Mouse (Mus musculus) heart, postnatal 0 days (tissue): ENCODE measurements around the gene Topors. TPM values are rescaled to one million over a fixed set of nuclear protein-coding genes. Genes with fewer than 3 reads are reported as not detected.

Experiments
- ATAC-seq: fragments of 200-750 bp; cut with Nextera tagmentation; 2 replicates; pipeline ENCODE4 v1.8.0; 2017; ENCODE audit warnings: low read depth, moderate number of reproducible peaks, moderate library complexity; ENCODE audit not compliant: insufficient read depth
- DNase-seq: peaks from one replicate; pipeline ENCODE4 v3.0.0-alpha.2; 2016; ENCODE audit warnings: low spot score
- H3K27ac ChIP-seq: fragments of 300-500 bp; sonication (generic); 2 replicates; pipeline ENCODE4 v1.5.1; 2014; ENCODE audit warnings: low read depth, mild to moderate bottlenecking
- H3K27me3 ChIP-seq: fragments of 300-500 bp; sonication (generic); 2 replicates; pipeline ENCODE4 v1.6.1; 2014; ENCODE audit warnings: low read length, mixed read lengths; ENCODE audit not compliant: control insufficient read depth, insufficient read depth
- H3K36me3 ChIP-seq: fragments of 300-500 bp; sonication (generic); replicated peaks from 2 replicates; pipeline ENCODE4 v1.6.1; 2014; ENCODE audit warnings: low read length, mixed read lengths; ENCODE audit not compliant: control insufficient read depth, insufficient read depth
- H3K4me1 ChIP-seq: fragments of 300-500 bp; sonication (generic); 2 replicates; pipeline ENCODE4 v1.6.1; 2014; ENCODE audit warnings: antibody characterized with exemption; ENCODE audit not compliant: control insufficient read depth, insufficient read depth
- H3K4me2 ChIP-seq: fragments of 300-500 bp; sonication (generic); 2 replicates; pipeline ENCODE4 v1.6.1; 2014; ENCODE audit warnings: low read depth, mild to moderate bottlenecking, low read length, moderate library complexity
- H3K4me3 ChIP-seq: fragments of 300-500 bp; sonication (generic); 2 replicates; pipeline ENCODE4 v1.5.1; 2014; ENCODE audit warnings: low read depth, low read length
- H3K9ac ChIP-seq: fragments of 300-500 bp; sonication (generic); replicated peaks from 2 replicates; pipeline ENCODE4 v1.6.1; 2014; ENCODE audit warnings: low read depth, low read length, mixed read lengths
- H3K9me3 ChIP-seq: fragments of 300-500 bp; sonication (generic); replicated peaks from 2 replicates; pipeline ENCODE4 v1.6.1; 2016; ENCODE audit warnings: low read length; ENCODE audit not compliant: control insufficient read depth
- CTCF ChIP-seq: IDR thresholded peaks from 2 replicates; pipeline ENCODE4 v1.5.1; 2016; ENCODE audit warnings: antibody characterized with exemption, control low read depth, low read depth
- EP300 ChIP-seq: IDR thresholded peaks from 2 replicates; pipeline ENCODE4 v1.6.1; 2016; ENCODE audit warnings: antibody characterized with exemption, low read depth
- WGBS: fragments of 180-500 bp; shearing (Covaris S2); extraction: QIAGEN DNeasy Blood & Tissue Kit; methylation state at CpG from one replicate; pipeline ENCODE4 v1.1.7; 2014; 5-methylcytosine and 5-hydroxymethylcytosine counted together
- polyA plus RNA-seq: library from polyadenylated mRNA; unstranded; fragments of >200 nt; fragmentation: Nextera tagmentation; extraction: Ambion mirVana; gene quantifications from 2 replicates; pipeline ENCODE4 v1.2.1, GENCODE M21; 2015
- total RNA-seq: library from RNA; depleted of rRNA; stranded (reverse); fragments of >200 nt; gene quantifications from 2 replicates; pipeline ENCODE4 v1.2.3, GENCODE M21; 2014; ENCODE audit warnings: low replicate concordance

Topors gene
- total and polyA plus RNA-seq, 2 experiments from 2014 or later, result 15.5 to 30.3 TPM

DNA sequence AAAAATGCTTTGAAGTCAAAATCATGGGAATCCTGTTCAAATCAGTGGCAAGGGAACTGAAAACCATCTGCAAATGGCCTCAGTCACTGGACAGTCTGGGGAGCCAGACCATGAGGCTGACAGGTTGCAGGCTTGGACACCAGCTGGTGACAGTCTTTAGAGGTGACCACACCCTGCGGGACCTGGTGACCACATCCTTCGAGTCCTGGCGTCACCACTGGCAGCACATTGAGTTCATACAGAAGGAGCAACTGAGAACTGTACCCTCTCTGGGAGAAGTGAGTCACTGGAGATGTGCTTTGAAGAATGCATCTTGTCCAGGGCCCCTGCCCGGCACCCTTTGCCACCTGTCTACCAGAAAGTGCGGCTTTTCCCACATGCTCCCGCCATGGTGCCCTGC lies 39.9 kb downstream of the Topors start:
- Histone ChIP-seq H3K4me3 (no peak overlapping the region), H3K4me1 (no peaks in the 10 kb centered on the region), H3K27me3 (no peaks in the 10 kb centered on the region), H3K4me2 (no peak overlapping the region), H3K9me3 (no peaks in the 10 kb centered on the region), H3K9ac (no peak overlapping the region), H3K36me3 (peaks cover 26% of the 10 kb centered on the region), H3K27ac (no peak overlapping the region)
- WGBS, result 90% methylated on average over 6 of the region's 6 CpGs
- TF ChIP-seq EP300 (no peak), CTCF (no peak)
- DNase-seq (no peak), ATAC-seq (no peak)

DNA sequence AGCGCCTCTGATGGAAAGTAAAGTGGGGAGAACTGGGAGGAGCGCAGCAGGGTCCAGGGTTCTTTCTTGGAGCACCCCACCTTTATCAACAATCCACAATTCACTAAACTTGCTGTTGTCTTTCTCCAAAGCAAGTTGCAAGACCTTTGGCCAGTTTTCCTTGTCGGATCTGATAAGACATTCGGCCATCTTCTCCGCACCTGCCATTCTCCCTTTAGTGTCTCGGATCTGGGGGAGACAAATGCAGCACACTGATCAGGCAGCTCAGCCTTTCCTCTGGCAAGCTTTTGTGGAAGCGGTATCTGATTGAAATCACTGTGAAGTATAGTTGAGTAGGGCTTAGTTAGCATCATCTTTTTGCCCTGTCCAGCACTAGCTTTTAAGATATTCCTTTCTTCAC lies 41.8 kb downstream of the Topors start:
- Histone ChIP-seq H3K27ac (no peak overlapping the region), H3K4me2 (no peak overlapping the region), H3K4me1 (no peaks in the 10 kb centered on the region), H3K9me3 (no peaks in the 10 kb centered on the region), H3K27me3 (no peaks in the 10 kb centered on the region), H3K9ac (no peak overlapping the region), H3K36me3 (peaks cover 36% of the 10 kb centered on the region), H3K4me3 (no peak overlapping the region)
- DNase-seq (no peak), ATAC-seq (no peak)
- 80% methylated on average over 7 of the region's 7 CpGs for WGBS
- no peak for TF ChIP-seq EP300
- TF ChIP-seq CTCF, result no peak

DNA sequence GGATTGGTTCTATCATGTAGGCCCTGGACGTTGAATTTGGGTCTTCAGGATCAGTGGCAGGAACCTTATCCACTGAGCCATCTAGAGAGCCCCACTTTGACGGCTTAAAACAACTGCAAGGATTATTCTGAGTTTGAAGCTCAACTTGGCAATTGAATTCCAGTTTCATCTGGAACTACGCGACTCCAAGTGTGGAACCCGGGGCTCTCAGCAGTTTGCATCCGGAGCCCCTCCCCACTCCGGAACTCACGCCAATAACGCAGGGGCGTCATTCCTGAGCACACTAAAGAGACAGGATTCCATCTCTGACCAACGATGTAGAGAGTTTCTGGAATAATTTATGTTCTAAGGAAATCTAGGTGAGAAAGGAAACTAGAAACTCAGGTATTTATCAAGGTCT lies 42.5 kb downstream of the Topors start:
- 78% methylated on average over 11 of the region's 11 CpGs for WGBS
- Histone ChIP-seq H3K9me3 (no peaks in the 10 kb centered on the region), H3K4me3 (no peak overlapping the region), H3K27me3 (no peaks in the 10 kb centered on the region), H3K4me1 (no peaks in the 10 kb centered on the region), H3K27ac (no peak overlapping the region), H3K9ac (no peak overlapping the region), H3K36me3 (peaks cover 30% of the 10 kb centered on the region), H3K4me2 (no peak overlapping the region)
- no peak for TF ChIP-seq CTCF
- TF ChIP-seq EP300, result no peak
- DNase-seq (no peak), ATAC-seq (no peak)

DNA sequence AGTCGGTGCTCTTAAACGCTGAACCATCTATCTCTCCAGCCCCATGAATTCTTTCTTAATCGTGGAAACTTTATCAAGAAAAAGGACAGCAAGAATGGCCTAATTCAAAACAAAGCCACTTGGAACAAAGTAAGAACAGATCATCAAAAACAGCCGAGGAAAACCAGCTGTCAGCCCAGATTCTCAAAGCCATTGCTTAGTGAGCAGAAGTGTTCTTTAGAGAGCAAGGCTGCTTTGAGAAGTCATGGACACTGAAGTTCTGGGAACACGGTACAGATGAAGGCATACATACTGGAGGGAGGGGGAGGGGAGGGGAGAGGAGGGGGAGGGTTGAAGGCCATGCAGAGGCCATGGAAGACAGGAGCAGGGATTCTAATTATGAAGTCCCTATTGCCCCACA lies 43.6 kb downstream of the Topors start:
- Histone ChIP-seq H3K4me1 (no peaks in the 10 kb centered on the region), H3K4me2 (no peak overlapping the region), H3K9ac (no peak overlapping the region), H3K9me3 (no peaks in the 10 kb centered on the region), H3K27me3 (no peaks in the 10 kb centered on the region), H3K36me3 (peaks cover 37% of the 10 kb centered on the region), H3K27ac (no peak overlapping the region), H3K4me3 (no peak overlapping the region)
- ATAC-seq, result no peak
- DNase-seq, result no peak
- WGBS, result 62% methylated on average over 5 of the region's 5 CpGs
- TF ChIP-seq EP300 (no peak), CTCF (no peak)

DNA sequence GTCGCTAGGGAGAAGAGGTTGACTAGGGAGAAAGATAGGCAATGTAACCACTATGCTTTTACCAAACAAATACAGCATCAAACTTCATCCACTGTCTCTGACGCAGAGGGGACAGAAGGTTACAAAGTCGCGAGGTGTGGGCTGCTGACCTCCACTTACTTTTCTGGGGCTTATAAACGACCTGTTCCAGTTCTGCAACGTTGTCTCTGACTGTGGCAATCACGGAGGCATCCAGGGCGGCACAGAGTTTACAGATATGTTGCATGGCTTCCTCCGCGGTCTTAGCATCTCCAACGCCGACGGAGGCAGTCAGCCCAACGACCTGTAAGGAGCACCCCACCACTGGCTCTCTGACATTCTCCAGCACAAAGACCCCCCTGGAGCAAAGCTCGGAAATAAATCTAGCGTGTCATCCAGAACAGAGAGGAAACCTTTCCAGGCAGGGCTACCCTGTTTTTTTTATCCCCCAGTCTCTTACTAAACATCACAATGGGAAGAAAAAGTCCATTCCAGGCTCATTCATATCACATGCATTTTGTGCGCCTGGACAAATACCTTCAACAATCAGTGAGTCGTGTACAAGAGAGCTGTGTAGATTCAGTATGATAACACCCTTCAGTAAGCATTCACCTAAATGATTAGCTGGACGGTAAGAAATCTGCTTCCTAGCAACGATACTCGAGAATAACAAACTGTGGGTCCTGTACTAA lies 47.6 kb downstream of the Topors start:
- no peak for DNase-seq
- Histone ChIP-seq H3K4me1 (no peaks in the 10 kb centered on the region), H3K9me3 (no peaks in the 10 kb centered on the region), H3K27me3 (no peaks in the 10 kb centered on the region), H3K9ac (no peak overlapping the region), H3K27ac (no peak overlapping the region), H3K4me3 (no peak overlapping the region), H3K36me3 (peaks cover 47% of the 10 kb centered on the region), H3K4me2 (no peak overlapping the region)
- ATAC-seq, result no peak
- WGBS, result 51% methylated on average over 21 of the region's 21 CpGs
- TF ChIP-seq EP300, result no peak
- no peak for TF ChIP-seq CTCF
